Mouse (Mus musculus): ENCODE measurements at regions not wholly inside any gene's neighbourhood (a gene's known extent, or its start where the extent isn't known, plus 50 kb on each side); places are given as distances from the start of the nearest gene placed in this dataset.
A peak's percentile ranks its signal among the peaks of the same experiment; 100 is the strongest.

DNA sequence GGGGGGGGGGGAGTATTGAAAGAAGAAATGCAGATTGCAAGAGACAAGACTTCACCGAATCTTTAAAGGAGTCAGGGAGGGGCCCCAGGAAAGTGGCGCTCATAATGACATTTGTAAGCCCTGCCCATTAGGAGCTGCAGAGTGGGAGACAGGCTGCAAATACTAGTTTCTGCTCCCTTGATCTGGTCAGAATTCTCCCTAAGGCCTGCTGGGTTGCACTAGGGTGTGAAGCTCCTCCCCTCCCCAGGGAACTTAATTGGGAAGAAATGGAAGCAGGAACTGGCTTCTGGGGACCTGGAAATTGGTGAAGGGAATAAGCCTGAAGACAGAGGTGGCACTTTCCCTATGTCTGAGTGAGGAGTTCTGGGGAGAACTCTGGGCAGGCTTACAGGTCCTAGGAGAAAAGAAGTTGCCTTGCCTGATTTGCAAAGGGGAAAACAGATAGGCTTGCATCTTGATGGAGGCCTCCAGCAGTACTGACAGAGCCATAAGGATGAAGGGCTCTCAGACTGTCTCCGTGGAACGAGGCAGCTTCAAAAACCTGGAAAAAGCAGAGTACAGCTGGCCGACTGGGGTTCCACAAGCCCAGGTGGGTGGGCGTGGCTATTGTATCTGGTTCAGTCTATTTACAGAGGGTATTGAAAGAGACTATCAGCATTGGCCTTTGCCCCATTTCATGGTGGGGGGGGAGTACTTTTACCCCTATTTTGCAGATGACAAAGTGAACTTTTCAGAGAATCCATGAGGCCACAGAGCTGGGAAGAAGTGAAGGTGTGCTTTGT, 125.7 kb downstream of the Plpp3 start:
- WGBS, result 10% methylated on average over 6 of the region's 6 CpGs
- Histone ChIP-seq H3K4me3 (replicated peaks) (no peak overlapping the region), H3K9me3 (no peaks in the 10 kb centered on the region), H3K27me3 (peaks cover 5% of the 10 kb centered on the region; the same call in 1 of the 2 replicates), H3K36me3 (replicated peaks) (no peaks in the 10 kb centered on the region), H3K27ac (peak overlapping the region; percentile 76), H3K4me2 (no peak overlapping the region), H3K9ac (no peak overlapping the region), H3K4me1 (peaks cover 32% of the 10 kb centered on the region)
- ATAC-seq (ENCODE audit: low FRiP score), result peak; percentile 13; the same call in 1 of the 2 replicates

DNA sequence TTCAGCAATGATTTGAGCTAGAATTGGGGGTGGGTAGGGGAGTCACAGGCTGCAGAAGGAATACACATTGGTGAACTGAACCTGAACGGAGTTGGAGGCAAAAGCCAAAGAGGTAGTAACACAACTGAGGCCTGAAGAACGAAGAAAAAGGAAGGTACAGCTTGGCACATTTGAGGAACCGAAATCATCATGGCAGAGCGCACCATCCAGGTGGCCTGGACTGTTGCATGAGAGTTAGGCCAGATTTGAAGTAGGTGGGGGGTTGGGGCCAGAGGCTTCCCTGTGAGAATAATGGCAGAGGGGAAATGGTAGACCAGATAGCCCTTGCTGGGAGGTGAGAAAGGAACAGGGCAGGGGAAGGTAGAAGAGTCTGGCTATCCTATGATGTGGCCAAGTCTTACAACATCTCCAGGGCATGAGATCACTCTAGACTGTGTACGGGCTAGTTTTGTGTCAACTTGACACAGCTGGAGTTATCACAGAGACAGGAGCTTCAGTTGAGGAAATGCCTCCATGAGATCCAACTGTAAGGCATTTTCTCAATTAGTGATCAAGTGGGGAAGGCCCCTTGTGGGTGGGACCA, 128.4 kb downstream of the Plpp3 start:
- no peak overlapping the region for H3K9ac ChIP-seq
- no peak overlapping the region for H3K4me2 ChIP-seq
- no peaks in the 10 kb centered on the region for H3K27me3 ChIP-seq
- H3K4me3 ChIP-seq (replicated peaks), result no peak overlapping the region
- no peak overlapping the region for H3K27ac ChIP-seq
- peaks cover 40% of the 10 kb centered on the region for H3K4me1 ChIP-seq
- no peaks in the 10 kb centered on the region for H3K36me3 ChIP-seq (replicated peaks)
- 92% methylated on average over 5 of the region's 5 CpGs for WGBS
- no peak for ATAC-seq (ENCODE audit: low FRiP score)
- H3K9me3 ChIP-seq, result no peaks in the 10 kb centered on the region

DNA sequence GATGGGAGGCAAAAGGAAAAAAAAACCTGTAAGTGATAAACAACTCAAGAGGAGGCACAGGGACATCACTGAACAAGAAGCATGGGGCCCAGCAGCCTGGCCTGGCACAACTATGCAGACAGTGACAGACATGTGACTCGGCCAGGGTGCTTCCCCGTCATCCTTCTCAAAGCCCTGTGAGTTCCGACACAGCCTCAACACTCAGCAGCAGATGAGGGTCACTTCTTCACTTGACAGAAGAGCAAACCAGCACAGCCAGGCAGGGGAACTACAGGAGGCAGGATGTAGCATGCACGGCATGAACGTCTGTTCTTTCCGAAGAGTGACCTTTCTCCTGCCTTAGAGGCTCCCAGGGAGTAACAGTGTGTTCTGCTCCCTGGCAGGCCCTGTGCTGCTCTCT, 129.2 kb downstream of the Plpp3 start:
- no peak overlapping the region for H3K27ac ChIP-seq
- no peak overlapping the region for H3K4me3 ChIP-seq (replicated peaks)
- H3K4me2 ChIP-seq, result no peak overlapping the region
- H3K9ac ChIP-seq, result no peak overlapping the region
- no peaks in the 10 kb centered on the region for H3K9me3 ChIP-seq
- WGBS, result 92% methylated on average over 6 of the region's 6 CpGs
- no peaks in the 10 kb centered on the region for H3K36me3 ChIP-seq (replicated peaks)
- no peak for ATAC-seq (ENCODE audit: low FRiP score)
- no peaks in the 10 kb centered on the region for H3K27me3 ChIP-seq
- peaks cover 41% of the 10 kb centered on the region for H3K4me1 ChIP-seq

DNA sequence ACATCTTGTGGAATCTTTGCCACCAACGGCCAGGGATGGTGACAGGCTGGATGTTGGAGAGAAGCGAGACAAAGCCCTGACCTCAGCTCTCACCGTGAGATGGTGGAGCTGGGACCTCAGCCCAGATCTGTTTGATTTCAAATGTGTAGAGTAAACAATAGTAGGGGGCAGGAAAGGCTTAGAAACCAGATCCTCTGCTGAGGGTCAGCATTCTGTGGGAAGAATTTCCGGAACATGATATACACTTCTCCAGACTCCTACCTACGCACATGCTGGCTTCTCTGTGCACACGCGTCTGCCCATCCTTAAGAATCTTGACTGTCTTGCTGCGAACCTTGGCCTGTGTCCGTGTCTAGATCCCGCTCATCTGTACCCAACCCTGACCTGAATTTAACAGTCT, 129.7 kb downstream of the Plpp3 start:
- H3K27ac ChIP-seq, result no peak overlapping the region

DNA sequence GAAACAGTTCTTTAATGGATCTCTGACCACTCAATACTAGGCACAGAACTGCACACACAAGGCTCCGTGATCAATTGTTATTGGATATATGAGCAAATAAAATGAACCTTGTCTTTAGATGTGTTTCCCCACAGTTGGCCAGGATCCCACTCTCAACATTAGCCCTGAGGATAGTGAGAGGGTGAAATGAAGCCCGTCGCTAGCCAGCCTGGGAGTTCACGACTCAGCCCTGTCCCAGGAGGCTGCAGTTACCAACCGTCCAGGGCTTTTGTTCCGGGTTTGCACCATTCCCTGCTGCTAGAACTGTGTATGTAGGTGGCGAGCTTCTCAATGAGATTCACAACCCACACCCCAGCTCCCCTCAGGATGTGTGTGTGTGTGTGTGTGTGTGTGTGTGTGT, 130.3 kb downstream of the Plpp3 start:
- Histone ChIP-seq H3K4me2 (no peak overlapping the region), H3K27me3 (no peaks in the 10 kb centered on the region), H3K4me1 (peaks cover 37% of the 10 kb centered on the region), H3K9ac (no peak overlapping the region), H3K27ac (no peak overlapping the region), H3K9me3 (no peaks in the 10 kb centered on the region), H3K4me3 (replicated peaks) (no peak overlapping the region), H3K36me3 (replicated peaks) (no peaks in the 10 kb centered on the region)
- ATAC-seq (ENCODE audit: low FRiP score), result no peak
- 57% methylated on average over 7 of the region's 7 CpGs for WGBS

More for the DNA sequence above, 129.7 kb downstream of the Plpp3 start:
- H3K27me3 ChIP-seq, result no peaks in the 10 kb centered on the region
- H3K4me3 ChIP-seq (replicated peaks), result no peak overlapping the region
- H3K4me2 ChIP-seq, result no peak overlapping the region
- ATAC-seq (ENCODE audit: low FRiP score), result no peak
- H3K36me3 ChIP-seq (replicated peaks), result no peaks in the 10 kb centered on the region
- H3K4me1 ChIP-seq, result peaks cover 41% of the 10 kb centered on the region
- H3K9me3 ChIP-seq, result no peaks in the 10 kb centered on the region
- 85% methylated on average over 10 of the region's 10 CpGs for WGBS
- H3K9ac ChIP-seq, result no peak overlapping the region

DNA sequence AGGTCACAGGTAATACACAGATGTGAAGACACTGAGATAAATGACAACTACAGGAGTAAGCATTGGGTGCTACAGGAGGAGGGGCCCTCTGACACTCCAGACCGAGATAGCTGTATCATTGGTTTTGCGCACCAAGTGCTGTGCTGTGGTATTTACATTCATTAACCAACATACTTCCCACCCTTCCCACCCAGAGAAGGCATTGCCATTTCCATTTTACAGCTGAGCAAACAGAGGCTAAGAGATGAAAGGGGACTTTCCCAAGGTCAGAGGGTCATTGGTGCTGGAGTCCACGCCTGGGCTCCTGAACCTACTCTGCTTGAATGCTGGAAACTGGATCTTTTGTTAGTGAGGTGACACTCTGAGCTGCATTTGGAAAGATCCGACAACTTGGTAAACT, 132.5 kb downstream of the Plpp3 start:
- Histone ChIP-seq H3K4me3 (replicated peaks) (no peak overlapping the region), H3K9ac (no peak overlapping the region), H3K9me3 (no peaks in the 10 kb centered on the region), H3K27ac (no peak overlapping the region), H3K27me3 (no peaks in the 10 kb centered on the region), H3K4me2 (no peak overlapping the region), H3K36me3 (replicated peaks) (no peaks in the 10 kb centered on the region), H3K4me1 (peaks cover 26% of the 10 kb centered on the region)
- 44% methylated on average over 4 of the region's 4 CpGs for WGBS
- no peak for ATAC-seq (ENCODE audit: low FRiP score)

DNA sequence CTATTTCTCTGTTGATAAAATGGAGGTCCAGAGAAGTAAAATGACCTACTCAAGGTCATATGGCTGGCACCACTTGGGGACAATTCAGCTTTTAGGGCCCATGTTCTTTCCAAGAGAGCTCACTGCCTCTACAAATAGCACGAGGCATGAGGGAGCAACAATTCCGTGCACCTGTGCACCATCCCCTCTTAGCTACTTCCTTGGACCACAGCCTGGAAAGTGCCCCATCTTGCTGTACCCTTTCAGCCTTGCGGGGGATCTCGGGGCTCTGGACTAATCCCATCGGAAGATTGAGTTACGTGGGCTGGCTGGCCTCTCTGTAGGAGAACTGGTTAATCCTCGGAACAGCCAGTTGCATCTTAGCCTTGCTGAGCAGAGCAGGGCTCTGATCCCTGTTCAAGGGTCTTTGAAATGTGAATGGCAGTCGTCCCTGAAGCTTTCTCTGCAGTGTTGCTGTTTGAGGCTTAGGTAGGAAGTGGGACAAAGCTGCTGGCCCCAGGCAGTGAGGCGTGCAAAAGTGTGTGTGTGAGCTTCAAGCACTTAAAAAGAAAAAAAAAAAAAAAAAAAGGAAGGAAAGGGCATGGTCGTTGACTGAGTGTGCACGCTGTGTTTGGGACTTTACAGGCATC, 133.8 kb downstream of the Plpp3 start:
- no peak overlapping the region for H3K4me2 ChIP-seq
- H3K36me3 ChIP-seq (replicated peaks), result no peaks in the 10 kb centered on the region
- H3K9ac ChIP-seq, result no peak overlapping the region
- WGBS, result 5% methylated on average over 11 of the region's 11 CpGs
- H3K27ac ChIP-seq, result no peak overlapping the region
- H3K4me3 ChIP-seq (replicated peaks), result no peak overlapping the region
- H3K9me3 ChIP-seq, result no peaks in the 10 kb centered on the region
- no peaks in the 10 kb centered on the region for H3K27me3 ChIP-seq
- no peak for ATAC-seq (ENCODE audit: low FRiP score)
- H3K4me1 ChIP-seq, result peaks cover 26% of the 10 kb centered on the region

DNA sequence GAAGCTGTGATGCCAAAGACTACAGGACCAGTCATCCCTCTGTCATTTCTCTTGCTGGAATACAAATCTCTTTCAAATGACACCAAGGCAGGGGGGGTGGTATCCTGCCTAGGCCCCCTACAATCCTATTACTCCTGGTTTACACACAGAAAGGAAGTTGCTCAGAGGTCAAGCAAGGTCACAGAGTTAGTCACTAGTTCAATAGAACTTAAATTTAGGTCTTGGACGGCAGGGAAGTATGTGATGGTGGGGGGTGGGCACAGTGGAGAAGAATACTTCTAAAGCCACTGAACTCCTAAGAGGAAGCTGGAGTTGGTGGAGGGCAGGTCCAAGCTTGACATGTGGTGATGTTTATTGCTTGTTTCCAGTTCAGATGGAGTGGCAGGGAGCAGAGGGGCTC, 134.4 kb downstream of the Plpp3 start:
- WGBS, result 7% methylated on average over 1 of the region's 1 CpGs

DNA sequence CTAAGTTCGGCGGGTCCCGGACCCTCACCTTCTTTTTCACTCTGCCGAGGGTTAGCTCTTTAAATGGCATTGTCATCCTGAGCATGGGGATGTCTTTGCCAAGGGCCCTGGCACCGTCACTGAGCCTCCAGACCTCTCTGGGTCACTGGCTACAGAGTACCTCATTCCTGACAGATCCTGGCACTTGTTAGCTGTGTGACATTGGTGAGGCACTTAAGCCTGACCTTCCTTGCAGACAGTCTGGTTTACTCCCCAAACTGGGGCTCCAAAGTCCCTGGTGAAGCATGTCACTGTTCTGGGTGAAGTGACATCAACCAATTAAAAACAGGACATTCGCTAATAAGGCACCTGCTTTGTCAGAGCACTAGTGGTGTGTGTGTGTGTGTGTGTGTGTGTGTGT, 142.2 kb downstream of the Plpp3 start:
- 86% methylated on average over 6 of the region's 6 CpGs for WGBS
- no peaks in the 10 kb centered on the region for H3K4me1 ChIP-seq
- ATAC-seq (ENCODE audit: low FRiP score), result no peak
- H3K27me3 ChIP-seq, result no peaks in the 10 kb centered on the region
- no peak overlapping the region for H3K4me3 ChIP-seq (replicated peaks)
- H3K9ac ChIP-seq, result no peak overlapping the region
- no peaks in the 10 kb centered on the region for H3K9me3 ChIP-seq
- no peak overlapping the region for H3K4me2 ChIP-seq
- no peak overlapping the region for H3K27ac ChIP-seq
- no peaks in the 10 kb centered on the region for H3K36me3 ChIP-seq (replicated peaks)

More for the DNA sequence above, 134.4 kb downstream of the Plpp3 start:
- Histone ChIP-seq H3K9me3 (no peaks in the 10 kb centered on the region), H3K27ac (0 out of 2 replicates have a peak overlapping the region, but pooled peaks have one; percentile 32), H3K4me2 (no peak overlapping the region), H3K36me3 (replicated peaks) (no peaks in the 10 kb centered on the region), H3K27me3 (no peaks in the 10 kb centered on the region), H3K9ac (no peak overlapping the region), H3K4me1 (peaks cover 26% of the 10 kb centered on the region), H3K4me3 (replicated peaks) (no peak overlapping the region)
- ATAC-seq (ENCODE audit: low FRiP score), result no peak

DNA sequence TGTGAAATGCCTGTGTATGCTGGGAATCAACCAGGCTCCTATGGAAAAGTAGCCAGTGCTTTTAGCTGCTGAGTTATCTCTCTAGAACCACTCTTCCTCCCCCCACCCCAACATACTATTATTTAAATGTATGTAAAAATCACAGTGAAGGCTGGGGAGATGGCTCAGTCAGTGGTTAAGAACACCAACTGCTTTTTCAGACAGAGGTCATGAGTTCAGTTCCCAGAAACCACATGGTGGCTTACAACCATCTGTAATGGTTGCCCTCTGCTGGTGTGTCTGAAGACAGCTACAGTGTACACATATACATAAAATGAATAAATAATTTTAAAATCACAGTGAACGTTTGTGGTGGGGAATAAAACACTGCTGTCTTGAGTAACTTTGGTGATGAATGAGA, 144.4 kb downstream of the Plpp3 start:
- no peaks in the 10 kb centered on the region for H3K36me3 ChIP-seq (replicated peaks)
- no peaks in the 10 kb centered on the region for H3K9me3 ChIP-seq
- no peak overlapping the region for H3K9ac ChIP-seq
- no peak overlapping the region for H3K27ac ChIP-seq
- ATAC-seq (ENCODE audit: low FRiP score), result no peak
- H3K4me2 ChIP-seq, result no peak overlapping the region
- H3K27me3 ChIP-seq, result no peaks in the 10 kb centered on the region
- 75% methylated on average over 1 of the region's 1 CpGs for WGBS
- no peak overlapping the region for H3K4me3 ChIP-seq (replicated peaks)
- H3K4me1 ChIP-seq, result no peaks in the 10 kb centered on the region

DNA sequence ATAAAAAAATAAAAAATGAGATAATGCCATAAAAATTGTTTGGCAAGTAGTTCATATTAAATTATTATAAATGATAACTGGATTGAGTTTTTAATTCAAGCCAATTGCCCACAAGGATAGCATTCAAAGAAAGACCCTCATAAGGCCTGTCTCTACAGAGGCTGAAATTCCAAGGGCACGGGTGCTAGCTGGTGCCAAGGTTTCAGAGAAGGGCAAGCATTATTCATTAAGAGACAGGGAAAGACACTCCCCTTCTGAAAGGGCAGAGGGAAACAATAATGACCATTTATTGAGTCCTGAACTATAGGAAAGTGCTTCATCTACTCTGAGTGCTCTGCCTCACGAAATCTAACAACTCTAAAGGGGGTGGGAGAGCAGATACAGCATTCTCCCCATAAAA, 147.0 kb downstream of the Plpp3 start:
- ATAC-seq (ENCODE audit: low FRiP score), result no peak
- Histone ChIP-seq H3K27me3 (no peaks in the 10 kb centered on the region), H3K36me3 (replicated peaks) (no peaks in the 10 kb centered on the region), H3K9me3 (no peaks in the 10 kb centered on the region), H3K27ac (no peak overlapping the region), H3K4me1 (no peaks in the 10 kb centered on the region), H3K4me3 (replicated peaks) (no peak overlapping the region), H3K9ac (no peak overlapping the region), H3K4me2 (no peak overlapping the region)
- whole genome bisulfite sequencing, result 44% methylated on average over 2 of the region's 2 CpGs

DNA sequence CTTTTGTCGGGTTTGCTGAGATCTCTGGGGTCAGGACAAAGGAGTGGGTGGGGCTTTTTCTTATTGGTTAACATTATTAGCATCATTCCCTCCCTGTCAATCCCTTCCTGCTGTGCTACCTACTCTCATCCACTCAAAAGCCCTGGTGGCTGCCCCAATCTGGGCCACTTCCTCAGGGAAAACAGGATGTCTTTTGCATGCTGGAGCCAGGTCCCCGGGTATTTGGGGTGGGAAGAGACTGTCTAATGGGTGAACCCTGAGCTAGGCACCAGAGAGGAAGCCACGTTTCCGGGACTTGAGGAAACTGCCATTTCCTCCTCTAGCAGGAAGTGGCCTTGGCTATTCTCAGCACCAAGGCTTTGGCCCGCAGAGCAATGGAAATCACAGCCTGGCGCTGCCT, 148.8 kb downstream of the Plpp3 start:
- WGBS, result 79% methylated on average over 6 of the region's 6 CpGs
- no peak for ATAC-seq (ENCODE audit: low FRiP score)
- H3K36me3 ChIP-seq (replicated peaks), result no peaks in the 10 kb centered on the region
- H3K27me3 ChIP-seq, result no peaks in the 10 kb centered on the region
- no peak overlapping the region for H3K9ac ChIP-seq
- no peaks in the 10 kb centered on the region for H3K4me1 ChIP-seq
- no peak overlapping the region for H3K27ac ChIP-seq
- no peak overlapping the region for H3K4me2 ChIP-seq
- H3K4me3 ChIP-seq (replicated peaks), result no peak overlapping the region
- no peaks in the 10 kb centered on the region for H3K9me3 ChIP-seq

DNA sequence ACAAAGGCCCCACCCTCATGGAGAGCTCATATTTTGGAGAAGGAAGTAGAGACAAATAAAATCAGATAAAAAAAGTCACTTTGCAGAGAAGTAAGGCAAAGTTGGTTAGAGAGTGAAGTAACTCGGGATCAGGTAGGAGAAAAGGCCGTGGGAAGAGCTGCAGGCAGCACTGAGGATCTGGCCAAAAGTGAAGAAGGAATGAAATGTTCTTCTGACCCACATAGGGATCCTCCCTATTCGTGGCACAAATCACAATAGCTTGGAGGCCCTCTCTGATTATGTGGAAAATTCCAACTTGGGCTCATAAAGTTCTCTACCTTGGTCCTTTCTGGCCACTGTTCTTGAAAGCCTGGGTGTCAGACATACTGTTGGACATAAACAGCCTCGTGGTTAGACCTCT, 150.2 kb downstream of the Plpp3 start:
- Histone ChIP-seq H3K4me2 (no peak overlapping the region), H3K4me3 (replicated peaks) (no peak overlapping the region), H3K27me3 (no peaks in the 10 kb centered on the region), H3K9me3 (no peaks in the 10 kb centered on the region), H3K4me1 (no peaks in the 10 kb centered on the region), H3K9ac (no peak overlapping the region), H3K27ac (no peak overlapping the region), H3K36me3 (replicated peaks) (no peaks in the 10 kb centered on the region)
- ATAC-seq (ENCODE audit: low FRiP score), result no peak
- WGBS, result 77% methylated on average over 4 of the region's 4 CpGs
